Mouse (Mus musculus): ENCODE measurements around the gene Maz.

Maz gene

DNA sequence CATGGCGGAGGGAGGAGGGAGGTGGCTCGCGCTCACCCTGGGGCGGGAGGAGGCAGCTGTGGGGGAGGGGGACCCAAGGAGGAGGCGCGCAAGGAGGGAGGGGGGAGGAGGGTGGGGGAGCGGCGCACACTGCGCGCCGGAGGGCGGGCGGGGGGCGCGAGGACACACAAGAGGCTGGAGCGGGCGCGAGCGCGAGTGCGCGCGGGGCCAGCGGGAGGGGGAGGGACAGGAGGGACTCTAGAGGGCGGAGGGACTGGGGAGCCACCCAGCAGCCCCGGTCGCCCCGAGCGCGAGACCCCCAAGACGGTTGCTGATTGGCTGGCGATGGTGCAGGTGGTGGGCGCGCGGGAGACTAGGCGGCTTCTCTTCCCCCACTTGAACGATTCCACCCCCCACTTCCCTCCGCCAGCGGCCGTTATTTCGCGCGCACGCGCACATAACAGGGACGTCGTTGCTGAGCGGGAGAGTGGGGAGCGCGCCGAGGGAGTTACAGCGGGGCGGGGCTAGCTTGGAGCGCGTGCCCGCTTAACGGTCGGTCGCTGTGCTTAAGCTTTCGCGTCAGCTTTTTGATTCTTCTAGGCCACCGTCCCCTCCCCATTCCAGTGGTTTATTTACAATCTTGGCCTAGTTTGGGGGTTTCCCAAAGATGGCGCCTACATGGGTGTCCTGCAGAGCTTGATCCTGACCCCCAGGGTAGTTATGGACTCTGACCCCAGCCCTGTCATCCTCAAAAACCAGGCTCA lies at the start of gene Maz:
Gene Maz, minus strand, starts transcription at position 54 of the 743 bp plus-strand sequence.
- peak; percentile 99 for DNase-seq

DNA sequence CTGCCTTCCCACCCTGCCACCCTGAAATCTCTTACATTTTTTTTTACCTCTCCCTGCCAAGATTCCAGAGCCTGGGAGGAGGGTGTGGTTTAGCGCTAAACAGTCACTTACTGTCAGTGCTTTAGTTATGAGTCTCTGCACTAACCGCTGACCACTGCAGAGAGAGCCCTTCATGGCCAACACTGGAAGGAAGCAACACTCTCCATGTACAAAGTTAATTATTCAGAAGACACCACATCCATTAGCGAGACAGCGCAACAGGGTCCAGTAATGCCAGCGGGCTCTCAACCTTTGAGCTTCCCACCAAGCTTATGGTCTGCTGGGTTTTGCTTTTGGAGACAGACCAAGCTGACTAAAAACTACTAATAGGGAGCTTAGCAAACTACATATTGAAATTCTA lies 49.4 kb upstream of the Maz start:
- DNase-seq: peak; percentile 78

DNA sequence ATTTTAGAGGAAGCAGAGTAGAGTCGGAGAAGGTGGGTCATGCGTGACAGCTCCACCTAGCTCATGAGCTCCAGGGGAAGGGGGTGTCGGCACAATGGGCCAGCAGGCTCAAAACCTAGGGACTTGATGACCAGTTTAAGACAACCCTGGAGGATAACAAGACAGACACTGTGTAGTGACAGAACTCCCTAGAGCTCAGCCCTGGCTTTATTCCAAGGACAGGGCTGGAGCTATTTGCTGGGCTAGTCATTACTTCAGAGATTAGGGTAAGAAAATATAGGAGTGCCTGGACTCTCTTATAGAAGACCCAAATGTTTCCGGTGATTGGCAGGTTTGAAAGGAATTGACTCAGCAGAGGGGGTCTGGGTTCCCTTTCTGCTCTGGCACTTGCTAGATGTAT lies 46.4 kb upstream of the Maz start:
- no peak for DNase-seq

DNA sequence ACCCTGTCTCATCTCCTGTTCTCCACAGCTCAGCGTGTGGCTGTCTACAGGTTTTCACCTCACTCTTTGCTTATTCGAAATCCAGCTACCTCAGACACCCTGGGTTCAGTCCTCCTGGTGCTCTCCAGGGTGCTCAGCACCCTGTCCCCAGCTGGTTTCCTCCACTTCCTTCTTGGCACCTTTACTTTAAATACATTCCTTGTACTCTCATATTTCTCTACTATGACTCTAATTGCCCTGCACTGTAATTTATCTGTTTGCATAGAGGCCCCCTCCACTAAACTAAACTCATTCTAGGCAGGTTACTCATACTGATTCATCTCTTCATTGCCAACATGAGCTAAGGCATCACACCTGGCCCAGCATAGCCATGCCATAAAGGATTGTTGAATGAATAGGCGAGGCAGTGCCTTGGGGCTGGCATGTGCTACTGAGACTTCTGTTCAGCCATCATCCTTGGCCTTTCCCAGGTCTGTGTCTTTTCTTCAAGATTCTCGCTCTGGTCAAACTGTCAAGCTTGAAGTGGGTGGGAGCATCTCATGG lies 44.1 kb upstream of the Maz start:
- DNase-seq: no peak

DNA sequence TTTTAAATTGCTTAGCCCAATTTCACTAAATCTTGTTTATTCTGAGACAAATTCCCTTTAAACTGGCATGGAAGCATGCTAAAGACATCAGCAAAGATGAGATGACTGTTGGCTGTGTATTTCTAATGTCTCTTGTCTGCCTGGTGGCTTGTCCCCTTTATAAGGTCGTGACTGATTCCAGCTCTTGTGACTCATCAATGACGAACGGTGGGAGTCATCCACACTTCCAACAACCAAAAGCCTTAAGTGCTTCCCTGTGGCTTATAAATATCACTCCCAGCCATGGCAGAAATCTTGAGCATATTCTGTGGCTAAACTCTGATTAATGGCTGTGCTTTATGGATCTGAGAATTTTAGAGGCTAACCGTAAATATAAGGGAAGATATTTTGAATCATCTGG lies 39.5 kb upstream of the Maz start:
- no peak for DNase-seq

DNA sequence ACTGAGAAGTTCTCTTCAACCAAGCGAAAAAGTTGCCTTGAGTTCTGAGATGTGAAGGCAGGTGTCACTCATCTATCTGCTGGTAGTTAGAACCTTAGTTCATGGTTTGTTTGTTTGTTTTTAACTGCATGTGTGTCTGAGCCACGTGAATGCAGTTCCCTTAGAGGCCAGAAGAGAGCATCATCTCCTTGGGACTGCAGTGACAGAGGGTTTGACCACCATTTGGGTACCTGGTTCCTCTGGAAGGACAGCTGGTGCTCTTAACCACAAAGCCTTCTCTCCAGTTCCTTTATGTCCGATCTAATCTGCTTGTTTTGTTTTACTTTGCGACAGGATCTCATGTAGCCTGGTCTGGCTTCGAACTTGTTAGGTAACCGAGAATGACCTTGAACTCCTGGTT lies 38.7 kb upstream of the Maz start:
- DNase-seq: no peak

DNA sequence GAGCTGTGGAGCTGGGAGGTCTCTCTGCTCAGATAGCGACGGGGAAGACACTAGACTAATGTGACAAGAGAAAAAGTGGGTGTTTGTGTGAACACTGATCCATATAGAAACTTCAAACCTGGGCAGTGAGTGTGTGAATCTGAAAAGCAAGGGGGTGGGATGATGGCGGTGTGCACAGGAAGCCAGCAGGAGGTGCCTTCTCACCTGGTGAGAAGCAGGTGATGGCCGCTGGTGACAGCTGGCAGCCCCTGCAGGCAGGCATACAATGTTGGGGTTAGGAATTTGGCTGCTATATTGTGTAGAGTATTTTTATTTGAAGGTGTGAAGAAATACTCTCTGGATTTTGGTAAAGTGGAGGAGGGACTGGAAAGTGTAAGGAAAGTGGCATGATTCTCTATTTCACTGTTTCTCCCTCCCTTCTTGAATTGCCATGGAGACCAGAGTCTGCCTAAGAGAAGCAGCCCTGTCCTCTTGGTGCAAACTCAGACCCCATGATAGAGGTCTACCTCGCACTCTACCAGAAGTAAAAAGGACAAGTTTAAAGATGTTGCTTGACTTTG lies 28.3 kb upstream of the Maz start:
- DNase-seq: no peak

DNA sequence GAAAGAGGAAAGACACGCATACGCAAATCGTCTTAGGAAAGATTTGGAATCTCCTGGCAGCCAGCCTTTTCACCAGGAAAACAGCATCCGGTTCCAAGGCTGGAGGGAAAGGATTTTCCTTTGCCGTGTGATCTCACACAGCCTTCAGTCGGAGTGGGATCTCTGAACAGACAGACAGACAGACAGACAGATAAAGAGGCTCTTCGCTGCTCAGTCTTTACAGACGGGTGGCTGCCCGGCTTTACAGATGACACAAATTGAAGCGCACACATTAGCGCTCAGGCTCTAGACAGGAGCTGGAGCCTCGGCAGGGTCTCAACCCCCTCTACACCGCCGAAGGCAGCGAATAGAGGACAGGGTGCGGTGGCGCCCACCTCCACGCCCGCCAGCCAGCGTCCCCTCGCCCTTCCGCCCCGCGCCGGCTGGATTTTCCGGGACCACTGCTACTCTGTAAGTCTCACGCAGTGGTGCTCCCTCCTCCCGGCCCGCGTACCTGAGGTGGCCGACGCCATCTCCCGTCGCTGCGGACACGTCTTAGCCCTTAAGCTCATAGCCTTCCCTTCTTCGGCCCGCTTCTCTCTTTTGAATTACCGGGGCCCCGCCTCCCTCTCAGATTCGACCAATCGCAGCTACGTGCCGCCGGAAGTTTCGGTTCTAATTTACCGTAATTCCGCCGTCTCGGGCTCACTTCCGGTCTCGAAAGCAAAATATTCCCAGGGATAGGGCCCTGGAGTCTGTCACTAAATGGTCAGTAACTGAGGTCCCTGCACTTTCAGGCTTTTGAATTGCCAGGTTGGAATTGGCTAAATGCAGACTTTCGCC lies 15.2 kb upstream of the Maz start, which contains the start of gene Kif22:
Gene Kif22, minus strand, starts transcription at position 621 of the 822 bp plus-strand sequence.
- peak; percentile 87 for DNase-seq

DNA sequence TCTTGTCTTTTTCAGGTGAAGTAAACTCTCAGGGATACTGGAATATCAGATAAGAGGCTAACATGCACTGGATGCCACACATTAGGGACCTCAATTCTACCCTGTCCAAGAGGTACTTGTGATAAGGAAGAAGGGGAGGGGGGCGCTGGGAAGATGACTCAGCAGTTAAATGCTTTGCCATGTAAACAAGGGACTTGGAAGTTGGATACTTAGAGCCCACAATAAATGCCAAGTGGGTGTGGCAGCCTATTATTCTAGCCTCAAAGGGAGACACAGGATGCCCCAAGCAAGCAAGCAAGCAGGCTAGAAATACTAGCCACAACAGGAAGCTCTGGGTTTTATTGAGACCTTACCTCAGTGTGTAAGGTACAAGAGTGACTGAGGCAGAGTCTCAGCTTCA lies 4.4 kb upstream of the Maz start:
- no peak for DNase-seq

DNA sequence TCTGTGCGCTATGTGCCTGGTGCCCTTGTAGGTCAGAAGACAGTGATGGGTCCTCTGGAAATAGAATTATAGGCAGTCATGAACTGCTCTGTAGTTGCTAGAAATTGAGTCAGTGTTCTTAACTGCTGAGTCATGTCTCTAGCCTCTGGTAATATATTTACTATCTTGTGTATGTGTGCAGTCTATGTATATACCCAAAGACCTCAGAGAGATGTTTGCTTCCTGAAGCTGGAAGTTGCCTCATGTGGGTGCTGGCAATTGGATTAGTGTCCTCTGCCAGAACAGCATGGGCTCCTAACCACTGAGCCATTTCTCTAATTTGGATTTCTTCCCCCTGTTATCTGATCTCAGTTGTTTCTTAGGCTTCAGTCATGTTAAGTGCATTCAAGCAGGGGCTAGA lies 3.3 kb upstream of the Maz start:
- DNase-seq: no peak

DNA sequence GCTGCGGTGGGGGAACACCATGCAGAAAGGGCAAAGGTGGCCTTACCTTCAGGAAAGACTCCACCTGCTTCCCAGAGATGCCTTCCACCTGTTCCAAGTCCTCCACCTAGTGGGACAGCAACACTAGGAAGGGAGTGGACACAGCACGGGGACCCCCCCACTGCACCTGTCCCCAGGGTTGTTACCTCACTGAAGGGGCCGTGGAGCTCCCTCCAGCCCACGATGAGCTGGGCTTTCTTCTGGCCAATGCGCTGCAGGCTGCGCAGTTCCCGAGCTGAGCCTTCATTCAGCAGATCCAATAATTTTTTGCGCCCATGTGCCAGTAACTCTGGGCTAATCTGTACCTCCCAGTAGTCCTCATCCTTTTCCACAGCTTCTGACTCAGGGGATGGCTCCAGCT lies 1.0 kb upstream of the Maz start:
- DNase-seq: no peak

DNA sequence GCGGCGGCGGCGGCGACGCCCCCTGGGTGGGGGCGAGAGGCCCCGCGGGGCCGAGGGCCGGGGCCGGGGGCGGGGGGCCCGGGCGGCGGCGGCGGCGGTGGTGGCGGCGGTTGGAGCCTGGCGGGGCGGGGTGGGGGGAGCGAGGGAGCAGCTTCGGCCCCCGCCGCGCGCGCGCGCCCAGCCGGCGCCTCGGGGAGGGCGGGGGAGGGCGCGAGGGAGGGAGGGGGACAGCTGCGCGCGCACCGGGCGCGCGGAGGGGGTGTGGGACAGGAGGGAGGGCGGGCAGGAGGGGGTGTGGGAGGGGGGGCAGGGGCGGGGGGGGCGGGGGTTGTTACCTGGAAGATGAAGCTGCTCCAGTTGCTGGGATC lies 237 bp downstream of the Maz start:
- DNase-seq: no peak

DNA sequence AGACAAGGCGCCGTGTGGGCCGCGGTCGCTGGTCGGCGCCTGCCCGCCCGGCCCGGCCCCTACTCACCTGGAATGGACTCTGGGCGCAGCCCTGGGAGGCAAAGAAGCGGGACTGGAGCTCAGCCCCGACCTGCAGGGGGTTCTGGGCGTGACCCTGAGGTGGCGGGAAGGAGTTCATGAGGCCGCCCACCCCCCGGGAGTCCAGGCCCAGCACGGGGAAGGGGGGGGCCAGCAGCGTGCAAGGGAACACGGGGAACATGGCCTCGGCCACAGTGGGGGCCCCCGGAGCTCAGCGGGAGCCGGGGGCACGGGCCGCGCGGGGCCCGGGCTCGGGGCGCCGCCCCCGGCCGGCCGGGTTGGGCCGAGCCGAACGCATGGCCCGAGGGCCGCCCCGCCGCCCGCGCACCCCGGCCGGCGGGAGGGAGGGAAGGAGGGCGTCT lies 656 bp downstream of the Maz start:
- DNase-seq: peak; percentile 78

DNA sequence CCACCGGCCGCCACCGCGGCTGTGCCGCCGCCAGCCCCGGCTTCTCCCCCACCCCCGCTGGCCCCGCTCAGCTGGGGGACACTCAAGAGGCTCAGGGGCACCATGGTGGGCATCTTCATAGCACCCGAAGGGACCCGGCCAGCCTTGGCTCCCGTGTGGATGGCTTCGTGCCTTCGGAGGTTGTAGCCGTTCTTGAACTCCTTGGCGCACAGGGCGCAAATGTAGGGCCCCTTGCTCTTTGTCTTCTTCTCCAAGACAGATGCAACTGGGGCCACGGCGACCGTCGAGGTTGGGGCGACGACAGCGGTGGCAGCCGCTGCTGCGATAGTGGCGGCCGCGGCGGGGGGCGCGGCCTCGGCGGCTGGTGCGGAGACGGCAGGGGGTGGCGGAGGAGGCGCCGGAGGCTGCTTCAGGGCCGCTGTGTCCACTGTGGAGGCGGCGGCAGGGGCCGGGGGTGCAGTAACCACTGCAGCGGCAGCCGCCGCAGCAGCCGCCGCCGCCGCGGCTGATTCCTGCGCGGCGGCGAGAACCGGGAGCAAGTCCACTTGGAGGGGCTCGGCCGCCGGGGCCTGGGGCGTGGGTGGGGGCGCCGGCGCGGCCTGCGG lies 1.2 kb downstream of the Maz start:
- DNase-seq: peak; percentile 44

DNA sequence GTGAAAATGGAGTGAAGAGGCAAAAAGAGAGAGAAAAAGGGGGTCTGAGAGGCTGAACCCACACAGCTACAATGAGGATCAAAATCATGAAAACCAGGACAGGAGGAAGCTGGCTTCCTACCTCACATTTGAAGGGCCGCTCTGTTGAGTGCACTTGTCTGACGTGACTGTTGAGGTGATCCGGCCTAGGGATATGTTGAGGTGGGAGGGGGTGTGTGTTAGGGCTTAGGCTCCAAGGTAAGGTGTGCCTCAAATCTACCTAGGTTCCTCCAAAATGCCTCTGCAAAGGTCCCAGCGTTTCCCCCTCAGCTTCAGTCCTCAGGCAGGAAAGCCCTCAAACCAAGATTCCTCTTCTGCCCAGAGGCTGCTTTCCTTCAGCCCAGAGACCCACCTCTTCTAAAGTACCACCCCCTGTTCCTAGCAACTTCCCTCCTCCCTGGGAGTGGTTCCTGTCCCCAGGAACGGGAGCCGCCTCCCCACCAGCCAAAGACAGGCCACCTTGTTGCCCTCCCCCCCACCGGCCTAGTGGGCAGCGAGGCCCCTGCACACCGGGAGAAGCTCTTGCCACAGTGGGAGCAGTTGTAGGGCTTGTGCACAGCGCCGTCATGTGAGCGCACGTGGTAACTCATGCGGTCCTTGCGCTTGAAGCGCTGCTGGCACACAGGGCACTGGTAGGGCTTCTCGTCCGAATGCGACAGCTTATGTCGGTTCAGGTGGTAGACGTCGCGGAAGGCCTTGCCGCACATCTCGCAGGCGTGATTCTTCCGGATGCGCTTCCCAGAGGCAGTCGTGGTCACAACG lies 1.9 kb downstream of the Maz start:
- DNase-seq: peak; percentile 89

DNA sequence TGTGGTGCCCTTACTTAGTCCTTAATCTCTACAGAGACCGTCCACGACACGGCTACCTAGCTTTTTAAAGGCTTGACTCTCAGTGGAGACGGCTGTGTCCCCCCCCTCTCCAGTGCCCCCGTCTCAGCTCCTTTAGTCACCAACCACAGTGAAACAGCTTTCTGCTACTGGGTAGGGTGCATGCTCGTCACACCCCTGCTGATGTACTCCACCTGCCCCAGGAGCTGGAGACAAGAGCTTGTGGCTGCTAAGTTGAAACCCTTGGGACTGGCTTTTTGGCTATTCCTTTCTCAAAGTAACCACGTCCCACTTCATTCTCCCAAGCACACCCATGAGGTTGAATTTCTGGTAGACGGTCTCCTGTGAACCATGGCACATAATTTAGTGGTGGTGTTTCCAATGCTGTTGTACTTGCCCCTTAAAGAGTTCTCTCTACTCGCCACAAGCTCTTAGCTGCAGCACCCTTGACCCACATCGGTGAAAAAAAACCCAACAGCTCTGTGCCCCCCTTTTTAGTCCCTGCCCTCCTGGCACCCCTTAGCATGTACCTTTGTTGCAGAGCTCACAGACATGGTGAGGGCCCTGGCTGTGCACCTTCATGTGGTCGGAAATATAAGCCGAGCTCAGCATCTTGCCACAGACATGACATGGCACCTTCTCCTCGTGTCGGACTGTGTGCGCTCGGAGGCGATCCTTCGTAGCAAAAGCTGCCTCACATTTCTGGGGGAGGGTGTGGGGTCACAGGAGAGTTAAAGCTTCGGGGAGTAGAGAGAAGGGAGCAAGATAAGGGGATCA lies 2.7 kb downstream of the Maz start:
- DNase-seq: peak; percentile 28

DNA sequence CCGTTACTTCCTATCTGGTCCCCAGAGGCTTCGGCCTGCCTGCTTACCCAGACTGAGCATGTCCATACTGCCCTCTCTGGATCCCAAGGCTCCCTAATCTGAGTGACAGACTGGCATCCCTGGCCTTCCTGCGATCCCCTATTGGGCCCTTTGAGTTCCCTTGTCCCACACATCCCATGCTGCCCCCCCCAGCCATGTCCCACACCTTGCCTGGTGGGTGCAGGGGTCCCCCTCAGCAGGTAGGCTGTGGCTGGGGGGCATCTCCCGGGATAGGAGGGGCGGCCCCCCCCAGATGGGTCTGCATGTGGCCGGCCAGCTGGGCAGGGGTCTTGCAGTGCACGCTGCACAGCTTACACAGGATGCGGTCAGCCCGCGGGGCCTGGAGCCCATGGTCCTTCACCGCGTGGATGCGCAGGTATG lies 3.6 kb downstream of the Maz start:
- no peak for DNase-seq

DNA sequence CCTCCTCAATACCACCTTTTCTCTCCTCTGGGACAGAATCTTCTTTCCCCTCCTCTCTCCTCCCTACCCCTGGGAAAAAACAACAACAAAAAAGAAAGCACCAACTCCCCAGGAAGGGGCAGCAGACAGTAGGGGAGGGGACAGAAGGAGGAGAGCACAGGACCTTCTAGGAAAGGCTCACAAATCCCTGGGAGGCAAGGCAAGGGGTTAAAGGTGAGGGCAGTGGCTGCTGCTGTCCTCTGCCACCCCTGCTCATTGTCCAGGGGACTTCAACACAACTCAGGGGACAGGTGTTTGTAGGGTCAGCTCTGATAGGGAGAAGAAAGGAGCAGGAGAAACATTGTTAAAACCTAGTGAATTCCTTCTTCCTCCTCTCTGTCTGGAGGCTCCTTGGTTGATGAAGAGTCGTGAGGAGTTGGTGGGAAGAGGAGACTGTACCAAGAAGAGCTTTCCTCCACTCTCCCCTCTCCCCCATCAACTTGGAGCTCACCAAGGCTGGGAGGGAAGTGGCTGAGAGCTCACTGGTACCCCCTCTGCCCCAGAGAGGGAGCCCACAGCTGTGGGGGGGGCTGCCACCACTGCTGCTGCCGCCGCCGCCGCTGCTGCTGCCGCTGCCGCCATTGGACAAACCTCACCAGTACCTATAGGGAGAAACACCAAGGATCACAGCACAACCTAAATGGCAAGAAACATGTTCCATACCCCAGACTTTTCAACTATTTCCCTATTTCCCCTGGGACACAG lies 4.1 kb downstream of the Maz start:
- no peak for DNase-seq

DNA sequence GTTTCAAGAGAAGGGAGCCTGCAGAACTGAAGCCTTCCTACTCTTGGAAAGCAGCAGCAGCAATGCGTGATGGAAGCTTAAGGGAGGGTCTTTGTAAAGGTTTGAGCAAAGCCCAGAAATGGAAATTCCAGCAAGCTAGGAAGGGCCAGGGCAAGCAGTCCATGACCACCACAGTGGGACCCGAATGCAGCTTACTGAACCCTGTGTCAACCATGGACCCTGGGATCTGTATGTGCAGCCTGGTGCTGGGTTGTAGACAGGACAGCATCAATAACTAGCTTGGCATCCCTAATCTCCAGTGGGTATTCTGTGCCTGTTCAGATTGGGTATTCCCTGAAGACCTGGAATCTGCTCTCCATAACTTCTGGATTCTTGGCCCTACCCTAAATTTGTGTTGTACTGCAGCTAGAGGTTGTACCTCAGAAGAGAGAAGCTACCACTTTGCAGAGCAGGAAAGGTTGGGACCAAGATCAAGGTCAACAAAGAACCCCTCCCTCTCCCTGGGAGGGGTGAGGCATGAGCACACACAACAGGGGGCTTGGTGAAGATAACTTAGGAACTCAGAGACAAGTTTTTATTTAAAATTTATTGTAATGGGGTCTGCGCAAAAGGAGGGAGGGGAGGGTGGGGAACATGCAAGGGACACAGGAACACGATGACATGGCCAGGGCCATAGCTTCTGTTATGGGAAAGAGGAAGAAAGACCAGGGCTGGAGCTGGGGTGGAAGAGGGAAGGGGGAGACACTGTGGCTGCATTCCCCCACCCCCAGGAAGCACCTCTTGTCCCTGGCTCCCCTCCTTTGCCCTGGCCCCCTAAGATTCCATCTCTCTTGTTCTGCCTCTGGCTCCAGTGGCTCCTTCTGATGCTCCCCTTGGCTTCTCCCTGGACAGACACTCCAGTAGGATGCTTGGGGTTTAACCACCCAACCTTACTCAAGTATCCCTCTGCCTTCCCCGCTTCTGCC lies 5.0 kb downstream of the Maz start:
- no peak for DNase-seq

Measured in kidney, adult 11 months (tissue).